Mouse (Mus musculus) bone marrow, adult 2 months (tissue): ENCODE measurements around the gene Rrbp1.

Source experiments
- CTCF ChIP-seq: fragments of 200-500 bp; IDR thresholded peaks from 2 replicates; pipeline ENCODE4 v1.5.1; 2011; ENCODE audit warnings: low read length, control low read depth; ENCODE audit not compliant: control insufficient read depth, insufficient read depth
- POLR2A ChIP-seq: fragments of 200-500 bp; IDR thresholded peaks from 2 replicates; pipeline ENCODE4 v1.6.1; 2011; ENCODE audit warnings: low read depth, mild to moderate bottlenecking, control low read depth, low read length, borderline replicate concordance; ENCODE audit not compliant: control insufficient read depth

GRCm38 (mm10) chr2:144030791-144031190, 19.7 kb upstream of the Rrbp1 start:
- TF ChIP-seq CTCF (no peak), POLR2A (no peak)
